Mouse (Mus musculus): ENCODE data around the gene Rab3a.

DNA sequence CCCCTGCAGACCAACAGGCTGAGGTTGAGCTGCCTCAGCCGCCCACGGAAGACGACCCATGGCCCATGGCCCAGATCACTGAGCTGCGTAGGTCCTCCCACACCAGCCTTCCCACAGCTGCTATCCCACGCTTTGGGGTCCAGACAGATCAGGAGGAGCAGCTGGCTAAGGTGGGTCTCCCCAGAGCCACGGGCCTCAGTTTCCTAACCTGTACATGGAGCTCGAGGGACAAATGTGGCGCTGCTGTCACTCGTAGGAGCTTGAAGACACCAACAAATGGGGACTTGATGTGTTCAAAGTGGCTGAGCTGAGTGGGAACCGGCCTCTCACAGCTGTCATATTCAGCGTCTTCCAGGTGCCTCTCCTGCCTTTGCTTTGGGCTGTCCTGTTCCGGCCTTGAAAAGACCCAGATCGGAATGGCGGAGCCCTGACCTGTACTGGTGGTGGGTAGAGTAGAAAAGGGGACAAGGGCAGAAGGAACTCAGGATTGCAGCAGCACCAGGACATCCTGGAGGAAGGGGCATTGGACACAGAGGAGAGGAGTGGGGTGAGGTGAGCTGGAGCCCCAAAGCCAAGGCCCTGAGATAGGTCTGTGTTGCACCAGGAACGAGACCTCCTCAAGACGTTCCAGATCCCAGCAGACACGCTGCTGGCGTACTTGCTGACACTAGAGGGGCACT lies 7.1 kb upstream of the Rab3a start:
- TF ChIP-seq CTCF (IDR thresholded peaks at IDR 0.05; ENCODE audit: low read depth, low read length) (no peak), POLR2AphosphoS5 (IDR thresholded peaks at IDR 0.05; ENCODE audit: insufficient replicate concordance, low read depth, low read length) (no peak), GATA1 (IDR thresholded peaks at IDR 0.05; ENCODE audit: borderline replicate concordance, low read length) (no peak)
